Mouse (Mus musculus) ovary, postnatal 10 days (tissue): ENCODE data around the gene Gm21312.
"Not testable (repeated sequence)": the region's sequence is repeated elsewhere in the genome, so short reads cannot be mapped to it uniquely, and the experiment has no call there.

Experiments used
- DNase-seq: peaks from one replicate; pipeline ENCODE4 v3.0.0; 2022; ENCODE audit warnings: low spot score

The Gm21312 gene

DNA sequence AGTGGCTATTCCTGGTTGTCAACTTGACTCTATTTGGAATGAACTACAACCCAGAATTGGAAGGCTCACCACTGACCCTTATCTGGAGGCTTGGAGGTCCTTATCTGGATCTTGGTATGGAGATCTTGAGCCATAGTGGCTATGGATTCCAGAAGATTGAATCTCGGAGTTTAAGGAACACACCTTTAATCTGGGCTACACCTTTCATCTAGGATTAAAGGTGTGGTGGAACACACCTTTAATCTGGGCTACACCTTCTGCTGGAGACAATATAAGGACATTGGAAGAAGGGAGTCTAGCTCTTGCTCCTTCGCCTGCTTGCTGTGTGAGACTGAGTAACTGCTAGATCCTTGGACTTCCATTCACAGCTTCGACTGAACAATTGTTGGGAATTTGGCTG is at the start of gene Gm21312:
Gm21312 (plus strand) TSS at position 301 of the 400 bp plus-strand sequence.
- DNase-seq = not testable (repeated sequence)

DNA sequence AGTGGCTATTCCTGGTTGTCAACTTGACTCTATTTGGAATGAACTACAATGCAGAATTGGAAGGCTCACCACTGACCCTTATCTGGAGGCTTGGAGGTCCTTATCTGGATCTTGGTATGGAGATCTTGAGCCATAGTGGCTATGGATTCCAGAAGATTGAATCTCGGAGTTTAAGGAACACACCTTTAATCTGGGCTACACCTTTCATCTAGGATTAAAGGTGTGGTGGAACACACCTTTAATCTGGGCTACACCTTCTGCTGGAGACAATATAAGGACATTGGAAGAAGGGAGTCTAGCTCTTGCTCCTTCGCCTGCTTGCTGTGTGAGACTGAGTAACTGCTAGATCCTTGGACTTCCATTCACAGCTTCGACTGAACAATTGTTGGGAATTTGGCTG is 34.1 kb upstream of the Gm21312 start, which contains the start of gene Gm21293:
Gm21293 (plus strand) TSS at position 301 of the 400 bp plus-strand sequence.
- DNase-seq = not testable (repeated sequence)

DNA sequence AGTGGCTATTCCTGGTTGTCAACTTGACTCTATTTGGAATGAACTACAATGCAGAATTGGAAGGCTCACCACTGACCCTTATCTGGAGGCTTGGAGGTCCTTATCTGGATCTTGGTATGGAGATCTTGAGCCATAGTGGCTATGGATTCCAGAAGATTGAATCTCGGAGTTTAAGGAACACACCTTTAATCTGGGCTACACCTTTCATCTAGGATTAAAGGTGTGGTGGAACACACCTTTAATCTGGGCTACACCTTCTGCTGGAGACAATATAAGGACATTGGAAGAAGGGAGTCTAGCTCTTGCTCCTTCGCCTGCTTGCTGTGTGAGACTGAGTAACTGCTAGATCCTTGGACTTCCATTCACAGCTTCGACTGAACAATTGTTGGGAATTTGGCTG is 25.6 kb upstream of the Gm21312 start, which contains the start of gene Gm6763:
Gm6763 (plus strand) TSS at position 301 of the 400 bp plus-strand sequence.
- DNase-seq = not testable (repeated sequence)

DNA sequence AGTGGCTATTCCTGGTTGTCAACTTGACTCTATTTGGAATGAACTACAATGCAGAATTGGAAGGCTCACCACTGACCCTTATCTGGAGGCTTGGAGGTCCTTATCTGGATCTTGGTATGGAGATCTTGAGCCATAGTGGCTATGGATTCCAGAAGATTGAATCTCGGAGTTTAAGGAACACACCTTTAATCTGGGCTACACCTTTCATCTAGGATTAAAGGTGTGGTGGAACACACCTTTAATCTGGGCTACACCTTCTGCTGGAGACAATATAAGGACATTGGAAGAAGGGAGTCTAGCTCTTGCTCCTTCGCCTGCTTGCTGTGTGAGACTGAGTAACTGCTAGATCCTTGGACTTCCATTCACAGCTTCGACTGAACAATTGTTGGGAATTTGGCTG is 17.1 kb upstream of the Gm21312 start, which contains the start of gene Gm8764:
Gm8764 (plus strand) TSS at position 301 of the 400 bp plus-strand sequence.
- not testable (repeated sequence) for DNase-seq

DNA sequence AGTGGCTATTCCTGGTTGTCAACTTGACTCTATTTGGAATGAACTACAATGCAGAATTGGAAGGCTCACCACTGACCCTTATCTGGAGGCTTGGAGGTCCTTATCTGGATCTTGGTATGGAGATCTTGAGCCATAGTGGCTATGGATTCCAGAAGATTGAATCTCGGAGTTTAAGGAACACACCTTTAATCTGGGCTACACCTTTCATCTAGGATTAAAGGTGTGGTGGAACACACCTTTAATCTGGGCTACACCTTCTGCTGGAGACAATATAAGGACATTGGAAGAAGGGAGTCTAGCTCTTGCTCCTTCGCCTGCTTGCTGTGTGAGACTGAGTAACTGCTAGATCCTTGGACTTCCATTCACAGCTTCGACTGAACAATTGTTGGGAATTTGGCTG is 8.6 kb upstream of the Gm21312 start, which contains the start of gene Gm21304:
Gm21304 (plus strand) TSS at position 301 of the 400 bp plus-strand sequence.
- not testable (repeated sequence) for DNase-seq

DNA sequence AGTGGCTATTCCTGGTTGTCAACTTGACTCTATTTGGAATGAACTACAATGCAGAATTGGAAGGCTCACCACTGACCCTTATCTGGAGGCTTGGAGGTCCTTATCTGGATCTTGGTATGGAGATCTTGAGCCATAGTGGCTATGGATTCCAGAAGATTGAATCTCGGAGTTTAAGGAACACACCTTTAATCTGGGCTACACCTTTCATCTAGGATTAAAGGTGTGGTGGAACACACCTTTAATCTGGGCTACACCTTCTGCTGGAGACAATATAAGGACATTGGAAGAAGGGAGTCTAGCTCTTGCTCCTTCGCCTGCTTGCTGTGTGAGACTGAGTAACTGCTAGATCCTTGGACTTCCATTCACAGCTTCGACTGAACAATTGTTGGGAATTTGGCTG is 8.4 kb downstream of the Gm21312 start, which contains the start of gene Gm20765:
Gm20765 (plus strand) TSS at position 301 of the 400 bp plus-strand sequence.
- DNase-seq = not testable (repeated sequence)

DNA sequence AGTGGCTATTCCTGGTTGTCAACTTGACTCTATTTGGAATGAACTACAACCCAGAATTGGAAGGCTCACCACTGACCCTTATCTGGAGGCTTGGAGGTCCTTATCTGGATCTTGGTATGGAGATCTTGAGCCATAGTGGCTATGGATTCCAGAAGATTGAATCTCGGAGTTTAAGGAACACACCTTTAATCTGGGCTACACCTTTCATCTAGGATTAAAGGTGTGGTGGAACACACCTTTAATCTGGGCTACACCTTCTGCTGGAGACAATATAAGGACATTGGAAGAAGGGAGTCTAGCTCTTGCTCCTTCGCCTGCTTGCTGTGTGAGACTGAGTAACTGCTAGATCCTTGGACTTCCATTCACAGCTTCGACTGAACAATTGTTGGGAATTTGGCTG is 16.9 kb downstream of the Gm21312 start, which contains the start of gene Gm4340:
Gm4340 (plus strand) TSS at position 301 of the 400 bp plus-strand sequence.
- DNase-seq = not testable (repeated sequence)

DNA sequence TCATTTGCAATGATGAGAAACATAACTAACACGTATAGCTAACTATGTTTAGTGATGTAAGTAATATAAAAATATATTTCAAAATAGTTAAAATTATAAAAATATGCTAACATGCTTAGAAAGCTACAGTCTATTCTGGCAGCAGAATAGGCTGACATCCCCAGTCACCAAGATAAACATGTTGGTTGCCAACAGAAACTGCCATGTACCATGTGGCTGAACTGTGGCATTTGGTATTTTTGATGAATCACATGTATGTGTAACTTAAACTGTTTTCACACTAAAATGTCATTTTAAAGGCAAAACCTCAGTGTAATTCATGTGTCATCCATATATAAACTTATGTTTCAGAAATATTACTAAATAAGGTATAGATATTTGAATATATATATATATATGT is 32.8 kb downstream of the Gm21312 start:
- DNase-seq = no peak

DNA sequence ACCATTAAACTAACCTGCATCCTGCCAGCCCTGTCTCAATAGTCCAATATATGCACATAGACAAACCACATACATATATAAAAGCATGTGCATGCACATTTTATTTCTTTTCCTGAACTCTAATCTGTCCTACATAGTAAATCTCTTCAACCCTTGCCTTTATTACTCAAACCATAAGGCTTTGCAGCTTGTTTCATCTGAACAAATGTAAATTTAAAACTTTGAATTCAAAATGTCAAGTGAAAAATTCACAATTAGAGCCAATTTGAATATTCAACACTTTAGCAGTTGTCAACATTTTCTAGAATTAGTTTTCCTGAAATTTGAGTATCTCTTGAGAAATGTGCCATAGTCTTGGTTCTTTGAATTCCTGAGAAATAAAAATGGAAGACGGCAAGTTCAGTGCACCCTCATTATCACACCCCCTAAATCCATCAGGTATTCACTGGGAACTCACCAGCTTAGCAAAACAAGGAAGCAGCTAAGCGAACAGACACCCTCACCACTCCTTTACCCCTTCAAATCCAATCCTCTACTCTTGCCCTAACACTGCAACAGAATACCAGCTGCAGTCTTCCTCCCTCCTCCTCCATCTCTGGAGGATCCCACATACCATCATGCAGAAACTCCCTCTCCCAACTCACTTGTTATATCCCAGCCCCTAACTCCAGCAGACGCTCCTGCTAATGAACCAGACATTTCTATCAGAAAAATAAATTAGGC is 33.6 kb downstream of the Gm21312 start:
- no peak for DNase-seq

DNA sequence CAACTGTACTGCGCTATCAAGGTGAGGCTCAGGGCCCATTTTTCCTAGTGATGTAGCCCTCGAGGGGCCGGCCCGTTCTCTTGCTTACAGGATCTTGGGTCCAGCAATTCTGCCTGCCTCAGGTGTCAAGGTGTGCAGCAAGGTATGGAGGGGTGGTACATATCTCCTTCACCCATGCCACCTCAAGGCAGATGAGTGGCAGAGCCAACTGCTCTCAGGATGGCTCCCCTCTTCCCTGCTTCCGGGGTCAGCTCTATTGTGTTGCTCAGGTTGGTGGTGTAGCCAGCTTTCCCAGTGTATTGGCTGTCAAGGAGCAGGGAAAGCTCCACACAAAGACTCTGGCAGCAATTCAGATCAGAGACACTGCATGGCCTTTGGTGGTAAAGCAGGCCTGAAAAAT is 37.7 kb downstream of the Gm21312 start:
- no peak for DNase-seq

DNA sequence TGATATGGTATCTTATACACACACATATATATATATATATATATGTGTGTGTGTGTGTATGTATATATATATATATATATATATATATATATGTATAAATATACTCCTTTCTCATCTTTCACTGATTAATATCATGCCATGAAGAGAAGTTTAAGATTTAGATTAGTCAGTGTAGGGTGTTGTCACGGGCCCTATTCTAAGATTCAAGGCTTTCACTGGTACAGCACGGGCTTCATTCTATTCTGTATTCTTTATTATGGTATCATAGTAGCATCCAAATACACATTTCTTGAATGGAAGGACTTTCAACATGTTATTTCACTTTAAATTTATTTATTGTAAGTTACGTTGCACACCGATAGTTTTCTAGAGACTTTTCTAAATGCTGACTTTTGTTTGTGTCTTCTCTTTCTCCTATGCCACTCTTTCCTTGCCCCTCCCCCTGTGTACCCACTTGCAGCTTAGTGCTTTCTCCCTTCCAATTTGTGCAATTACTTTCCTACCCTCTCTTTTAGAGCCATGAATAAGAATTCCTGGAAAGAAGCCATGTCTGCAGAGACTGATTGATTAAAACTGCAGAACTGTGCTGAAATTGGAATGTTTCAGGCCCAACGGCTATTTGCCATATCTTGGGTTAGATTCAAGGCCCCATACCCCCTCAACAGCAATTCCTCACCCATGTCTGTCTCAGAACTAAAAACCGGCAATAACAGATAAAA is 43.6 kb downstream of the Gm21312 start:
- no peak for DNase-seq
